Mouse (Mus musculus): ENCODE results near the gene Gm1527.
A peak's percentile ranks its signal among the peaks of the same experiment; 100 is the strongest.
"Not testable (repeated sequence)": the region's sequence is repeated elsewhere in the genome, so short reads cannot be mapped to it uniquely, and the experiment has no call there.

The Gm1527 gene

DNA sequence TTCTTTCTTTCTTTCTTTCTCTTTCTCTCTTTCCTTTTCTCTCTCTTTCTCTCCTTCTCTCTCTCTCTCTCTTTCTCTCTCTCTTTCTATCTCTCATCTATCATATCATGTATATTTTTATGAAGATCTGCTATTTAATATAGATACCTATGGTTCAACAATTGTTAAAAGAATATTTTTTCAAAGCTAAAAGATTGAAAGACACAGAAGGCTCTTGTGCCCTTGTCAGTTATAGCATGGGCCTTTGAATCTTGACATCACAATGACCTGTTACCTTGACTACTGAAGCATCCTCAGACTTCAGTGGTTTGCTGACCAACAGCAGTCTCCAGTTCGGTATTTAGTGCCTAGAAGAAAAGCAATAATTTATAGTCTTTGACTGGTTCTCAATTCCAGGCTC, at the start of gene Gm1527:
TSS of gene Gm1527 (plus strand) at position 301 of the 400 bp plus-strand sequence.
- DNase-seq (ENCODE audit: low read depth, low spot score): no peak

DNA sequence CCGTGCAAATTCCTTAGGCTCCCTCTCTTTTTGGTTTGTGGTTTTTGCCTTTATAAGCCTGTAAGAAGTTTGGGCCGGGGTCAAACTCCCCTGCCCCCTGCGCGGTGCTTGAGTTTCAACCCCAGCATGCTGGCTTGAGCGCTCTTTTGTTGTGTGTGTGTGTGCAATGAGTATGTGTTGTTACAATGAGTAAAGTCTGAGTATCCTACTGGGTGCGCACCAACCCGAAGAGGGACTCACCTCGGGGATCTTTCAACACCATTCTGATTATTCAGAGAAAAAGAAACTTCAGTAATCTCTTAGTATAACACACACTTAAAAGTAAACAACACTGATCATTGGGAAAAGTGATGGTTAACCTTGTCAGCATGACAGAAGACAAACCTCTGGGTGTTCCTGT, 49.2 kb upstream of the Gm1527 start:
- no peak for DNase-seq (ENCODE audit: low read depth, low spot score)

DNA sequence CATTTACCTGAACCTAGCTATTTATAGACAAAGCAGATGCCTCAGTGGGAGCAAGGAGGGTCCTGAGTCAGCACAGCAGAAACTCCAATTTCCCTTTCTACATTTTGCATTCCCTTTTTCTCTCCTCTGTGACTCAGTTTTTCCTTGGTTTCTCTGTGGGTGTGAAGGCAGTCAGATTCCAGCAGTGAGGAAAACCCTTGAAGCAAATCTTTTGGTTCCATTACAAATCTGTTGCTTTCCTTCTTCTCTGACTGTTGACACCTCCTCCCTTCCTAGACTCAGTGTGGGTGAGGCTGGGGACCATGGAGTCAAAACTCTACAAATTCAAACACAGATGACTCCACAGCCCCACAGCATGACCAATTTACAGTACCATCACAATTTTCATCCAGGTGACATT, 45.3 kb upstream of the Gm1527 start:
- DNase-seq (ENCODE audit: low read depth, low spot score): no peak

DNA sequence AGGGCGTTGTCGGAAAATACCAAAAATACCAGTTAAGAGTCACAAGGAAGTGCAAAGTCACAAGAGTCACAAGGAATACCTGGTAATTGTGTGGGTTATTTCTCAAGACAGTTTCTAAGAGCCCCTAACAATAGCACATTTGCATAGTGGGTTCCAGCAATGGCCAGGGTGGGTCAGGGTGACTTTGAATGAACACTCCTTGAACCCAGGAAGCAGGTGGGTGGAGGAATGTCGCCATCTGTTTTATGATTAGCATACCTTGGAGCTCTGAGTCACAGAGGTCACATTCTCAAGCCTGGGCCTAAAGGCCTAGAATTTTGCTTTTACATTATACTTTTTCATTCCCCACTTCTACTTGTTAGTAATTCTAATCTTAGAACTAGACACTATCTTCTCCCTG, 40.2 kb upstream of the Gm1527 start:
- not testable (repeated sequence) for DNase-seq (ENCODE audit: low read depth, low spot score)

DNA sequence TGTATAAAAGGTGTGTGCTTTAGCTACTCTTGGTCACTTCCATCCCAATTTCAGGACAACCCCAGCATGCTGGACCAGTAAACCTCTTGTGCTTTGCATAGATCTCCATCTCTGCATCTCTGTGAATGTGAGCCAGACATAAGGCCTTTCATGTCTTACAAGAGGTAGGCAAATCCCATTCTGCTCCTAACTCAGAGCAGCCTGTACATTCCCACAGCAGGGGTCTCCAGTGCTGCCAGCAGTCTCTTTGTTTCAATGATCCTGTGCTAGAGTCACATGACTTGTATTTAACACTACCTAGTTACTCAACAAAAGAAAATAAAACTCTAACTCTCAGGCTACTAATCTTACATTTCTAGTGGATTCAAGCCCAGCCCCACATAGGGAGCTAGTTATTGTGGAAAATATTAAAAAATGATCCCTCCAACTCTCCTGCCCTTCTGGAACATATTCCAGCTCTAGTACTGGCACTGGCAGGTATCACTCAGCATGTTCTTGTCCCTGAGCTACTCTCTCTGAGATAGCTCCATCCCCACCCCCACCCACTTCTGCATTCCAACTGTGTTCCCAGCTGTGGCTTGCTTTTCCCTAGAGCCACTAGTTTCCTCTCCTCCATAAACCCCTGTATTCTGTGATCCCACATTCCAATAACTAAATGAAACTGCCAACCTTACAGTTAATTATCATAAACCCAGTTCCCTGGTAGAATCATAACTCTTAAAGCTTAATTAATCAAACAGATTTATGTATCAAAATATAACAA, 32.6 kb upstream of the Gm1527 start:
- DNase-seq (ENCODE audit: low read depth, low spot score): not testable (repeated sequence)

DNA sequence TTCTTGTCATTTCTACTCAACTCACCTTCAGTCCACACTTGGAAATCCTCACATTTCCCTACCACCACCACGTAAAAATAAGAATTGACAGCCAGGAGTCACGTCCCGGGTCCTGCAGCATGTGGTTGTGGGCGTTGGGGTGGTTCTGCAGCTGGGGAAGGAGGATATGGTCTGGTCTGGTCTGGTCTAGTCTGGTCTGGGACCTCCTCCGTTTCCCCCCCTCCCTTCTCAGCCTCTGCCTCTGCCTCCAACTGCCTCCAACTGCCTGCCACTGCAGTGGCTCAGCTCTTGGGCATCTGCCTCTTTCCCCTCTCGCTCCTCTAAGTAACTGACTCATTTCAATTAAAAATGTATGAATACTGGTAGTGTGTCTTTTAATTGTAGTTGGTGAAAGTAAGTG, 4.5 kb downstream of the Gm1527 start:
- DNase-seq (ENCODE audit: low read depth, low spot score): not testable (repeated sequence)

DNA sequence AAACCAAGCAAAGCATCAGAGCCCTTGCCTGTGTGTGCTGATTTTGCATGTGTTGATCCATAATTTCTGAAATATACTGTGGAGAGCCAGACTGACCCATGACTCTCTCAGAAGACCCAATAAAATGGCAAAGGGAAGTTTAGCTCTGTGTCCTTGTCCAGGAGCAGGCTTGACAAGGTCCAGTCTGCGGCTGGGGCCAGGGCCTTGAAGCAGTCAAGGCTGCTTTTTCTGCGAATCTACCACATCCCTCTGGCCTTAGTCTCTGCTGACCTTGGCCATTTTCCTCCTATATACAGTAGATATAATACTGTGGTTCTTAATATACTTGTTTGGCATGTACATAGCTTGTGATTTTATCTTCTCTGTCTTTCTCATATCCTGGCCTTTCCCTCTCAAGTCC, 73.5 kb downstream of the Gm1527 start:
- DNase-seq (ENCODE audit: low read depth, low spot score): no peak

DNA sequence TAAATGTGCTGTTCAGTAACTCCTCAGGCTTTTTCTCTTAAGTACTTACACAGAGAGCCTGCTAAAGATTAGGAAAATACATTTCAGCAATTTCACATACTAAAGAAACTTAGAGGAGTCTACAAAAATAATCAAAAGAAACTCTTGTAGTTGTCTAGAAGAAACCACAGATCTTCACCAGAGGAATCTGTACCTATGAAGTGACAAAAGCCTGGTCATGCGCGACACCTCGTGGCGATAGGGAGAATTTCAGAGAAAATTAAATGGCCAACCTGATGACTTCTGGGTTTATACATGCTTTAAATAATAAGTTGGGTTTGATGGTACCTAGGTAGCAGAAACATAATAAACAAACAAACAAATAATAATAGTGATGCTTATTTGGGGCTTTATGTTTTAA, 76.4 kb downstream of the Gm1527 start:
- peak; percentile 28 for DNase-seq (ENCODE audit: low read depth, low spot score)

Data from brain, embryonic 18.5 days (tissue).